Mouse (Mus musculus) intestine, embryonic 16.5 days (tissue): ENCODE measurements around the gene H13. TPM values are rescaled to one million over a fixed set of nuclear protein-coding genes. Genes with fewer than 3 reads are reported as not detected.

Experiments used
- ATAC-seq: fragments of 200-750 bp; cut with Nextera tagmentation; 2 replicates; pipeline ENCODE4 v1.8.0; 2017; ENCODE audit warnings: moderate TSS enrichment, moderate library complexity
- H3K27ac ChIP-seq: fragments of 300-500 bp; sonication (generic); 2 replicates; pipeline ENCODE4 v1.5.1; 2014; ENCODE audit warnings: mild to moderate bottlenecking, low read length
- H3K27me3 ChIP-seq: fragments of 300-500 bp; sonication (generic); replicated peaks from 2 replicates; pipeline ENCODE4 v1.6.1; 2014; ENCODE audit warnings: low read length, control low read depth, mixed read lengths; ENCODE audit not compliant: control insufficient read depth, insufficient read depth
- H3K36me3 ChIP-seq: fragments of 300-500 bp; sonication (generic); 2 replicates; pipeline ENCODE4 v1.6.1; 2014; ENCODE audit warnings: low read length, control low read depth; ENCODE audit not compliant: control insufficient read depth, insufficient read depth
- H3K4me1 ChIP-seq: fragments of 300-500 bp; sonication (generic); 2 replicates; pipeline ENCODE4 v1.6.1; 2014; ENCODE audit warnings: low read length, control low read depth, mixed read lengths; ENCODE audit not compliant: control insufficient read depth, insufficient read depth
- H3K4me2 ChIP-seq: fragments of 300-500 bp; sonication (generic); 2 replicates; pipeline ENCODE4 v1.6.1; 2014; ENCODE audit warnings: low read depth, low read length, control low read depth
- H3K4me3 ChIP-seq: fragments of 300-500 bp; sonication (generic); 2 replicates; pipeline ENCODE4 v1.5.1; 2014; ENCODE audit warnings: mild to moderate bottlenecking, low read length
- H3K9ac ChIP-seq: fragments of 300-500 bp; sonication (generic); 2 replicates; pipeline ENCODE4 v1.6.1; 2014; ENCODE audit warnings: low read depth, low read length
- H3K9me3 ChIP-seq: fragments of 300-500 bp; sonication (generic); 2 replicates; pipeline ENCODE4 v1.6.1; 2016; ENCODE audit warnings: low read length, control low read depth; ENCODE audit not compliant: control insufficient read depth
- WGBS: fragments of 180-500 bp; shearing (Covaris S2); extraction: QIAGEN DNeasy Blood & Tissue Kit; methylation state at CpG from one replicate; pipeline ENCODE4 v1.1.7; 2014; 5-methylcytosine and 5-hydroxymethylcytosine counted together
- polyA plus RNA-seq: library from polyadenylated mRNA; unstranded; fragments of >200 nt; fragmentation: Nextera tagmentation; extraction: Ambion mirVana; gene quantifications from 2 replicates; pipeline ENCODE4 v1.2.1, GENCODE M21; 2015

The H13 gene
- polyA plus RNA-seq, 1 experiment from 2014 or later, result 116 TPM

DNA sequence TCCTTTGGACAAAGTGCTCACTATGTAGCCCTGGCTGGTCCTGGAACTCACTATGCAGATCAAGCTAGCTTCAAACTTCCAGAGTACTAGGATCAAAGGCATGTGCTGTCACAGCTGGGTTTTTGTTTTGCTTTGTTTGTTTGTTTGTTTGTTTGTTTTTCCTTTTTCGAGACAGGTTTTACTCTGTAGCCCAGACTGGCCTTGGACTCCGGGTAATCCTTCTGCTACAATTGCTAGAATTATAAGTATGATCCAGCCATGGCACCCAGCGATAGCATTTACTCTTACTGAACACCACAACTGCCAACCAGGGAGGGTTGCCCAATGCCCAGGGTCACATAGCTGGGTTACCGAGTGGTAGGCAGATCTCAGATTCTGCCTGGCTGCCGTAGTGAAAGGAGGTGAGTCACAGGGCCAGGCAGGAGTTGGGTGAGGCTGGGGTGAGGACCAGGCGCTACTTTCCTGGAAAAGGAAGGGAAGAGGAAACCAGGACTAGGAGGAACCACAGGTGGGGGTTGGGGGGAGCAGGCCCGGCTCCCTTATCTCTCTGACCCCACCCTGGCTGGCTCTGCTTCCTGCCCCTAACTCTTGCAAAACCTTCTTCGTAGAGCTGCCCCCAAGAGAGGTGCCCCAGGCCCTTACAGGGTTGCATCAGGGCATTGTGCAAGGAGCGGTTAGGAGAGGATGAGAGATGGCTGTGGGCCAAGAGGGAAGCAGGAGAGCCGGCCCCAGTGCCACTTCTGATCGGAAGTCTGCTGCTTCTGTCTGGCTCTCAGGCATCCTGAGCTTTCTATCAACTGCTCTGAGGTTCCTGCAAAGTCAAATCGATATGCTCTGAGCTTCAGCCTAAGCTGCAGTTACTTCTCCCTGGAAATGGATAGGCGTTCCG lies 72.1 kb downstream of the H13 start:
- Histone ChIP-seq H3K4me1 (peaks cover 47% of the 10 kb centered on the region), H3K27me3 (no peaks in the 10 kb centered on the region), H3K9ac (peak overlapping the region; percentile 46; the same call in 1 of the 2 replicates), H3K4me3 (no peak overlapping the region), H3K9me3 (no peaks in the 10 kb centered on the region), H3K27ac (peak overlapping the region; percentile 89), H3K4me2 (peak overlapping the region; percentile 34), H3K36me3 (no peaks in the 10 kb centered on the region)
- peak; percentile 74 for ATAC-seq
- WGBS, result 24% methylated on average over 14 of the region's 14 CpGs

DNA sequence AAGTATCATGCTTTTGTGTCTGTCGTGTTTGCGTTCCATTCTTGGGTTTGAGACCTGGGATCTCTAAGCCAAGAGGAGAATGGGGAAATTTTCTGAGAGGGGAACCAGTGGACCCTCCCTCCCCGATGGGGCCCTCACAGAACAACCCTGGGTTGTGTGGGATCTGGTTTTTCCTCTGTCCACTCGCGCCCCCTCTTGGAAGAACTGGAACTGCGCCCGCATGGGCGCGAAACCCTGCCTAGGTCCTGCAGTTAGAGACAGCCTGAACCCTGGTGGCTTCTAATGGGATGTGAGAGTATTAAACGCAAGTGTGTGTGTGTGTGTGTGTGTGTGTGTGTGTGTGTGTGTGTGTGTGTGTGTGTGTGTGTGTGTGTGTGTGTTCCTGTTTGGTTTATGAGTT lies 73.2 kb downstream of the H13 start:
- H3K27me3 ChIP-seq, result no peaks in the 10 kb centered on the region
- ATAC-seq, result no peak
- H3K9me3 ChIP-seq, result no peaks in the 10 kb centered on the region
- peak overlapping the region; percentile 34 for H3K4me2 ChIP-seq
- peak overlapping the region; percentile 89 for H3K27ac ChIP-seq
- H3K4me3 ChIP-seq, result no peak overlapping the region
- 24% methylated on average over 10 of the region's 10 CpGs for WGBS
- H3K9ac ChIP-seq, result peak overlapping the region; percentile 46
- H3K4me1 ChIP-seq, result peaks cover 44% of the 10 kb centered on the region
- H3K36me3 ChIP-seq, result no peaks in the 10 kb centered on the region

DNA sequence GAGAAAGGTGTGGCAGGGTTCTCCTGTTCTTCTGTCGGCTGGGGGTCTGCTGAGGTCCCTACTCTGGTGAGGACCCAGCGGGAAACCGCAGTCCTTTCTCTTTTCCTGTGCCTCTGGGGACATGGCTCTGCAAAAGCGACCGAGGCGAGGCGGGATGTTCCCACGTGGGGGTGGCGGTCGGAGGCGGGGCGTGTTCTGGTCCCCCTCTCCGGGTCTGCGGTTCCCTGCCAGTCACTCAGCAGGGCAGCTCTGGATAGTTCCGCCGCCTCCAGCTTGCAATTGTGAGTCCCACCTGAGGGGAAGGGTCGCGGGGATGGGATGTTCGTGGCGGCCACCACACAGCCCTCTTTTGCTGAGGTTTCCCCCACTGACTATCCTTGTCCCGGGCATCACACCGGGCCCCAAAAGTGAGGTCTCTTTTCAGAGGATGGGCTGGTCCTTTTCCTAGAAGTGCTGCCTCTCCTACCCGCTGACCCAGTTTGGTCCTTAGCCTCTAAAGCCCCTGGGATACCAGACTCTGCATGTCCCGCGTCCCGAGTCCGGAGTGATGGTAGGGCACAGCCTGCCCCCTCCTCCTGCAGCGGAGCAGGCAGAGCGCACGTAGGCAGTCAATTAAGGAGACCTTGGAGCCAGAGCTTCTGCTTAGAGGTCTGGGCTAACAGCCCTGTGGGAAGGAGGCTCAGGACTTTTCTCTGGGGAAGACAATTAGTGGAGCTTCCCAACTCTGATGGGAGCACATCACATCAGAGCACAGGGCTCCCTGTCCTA lies 84.9 kb downstream of the H13 start, which contains the start of gene Cox4i2:
Cox4i2 (plus strand) TSS at position 230 of the 768 bp plus-strand sequence.
- H3K4me2 ChIP-seq, result peak within 1 kb of the TSS; percentile 51
- H3K27ac ChIP-seq, result no peak within 1 kb of the TSS
- H3K9ac ChIP-seq, result peak within 1 kb of the TSS; percentile 58
- H3K4me1 ChIP-seq, result peaks cover 10% of the 10 kb centered on the region; the same call in 1 of the 2 replicates
- H3K9me3 ChIP-seq, result no peaks in the 10 kb centered on the region
- ATAC-seq, result peak; percentile 64
- no peaks in the 10 kb centered on the region for H3K27me3 ChIP-seq
- no peaks in the 10 kb centered on the region for H3K36me3 ChIP-seq
- H3K4me3 ChIP-seq, result peak within 1 kb of the TSS; percentile 31
- WGBS, result 8% methylated on average over 30 of the region's 30 CpGs

DNA sequence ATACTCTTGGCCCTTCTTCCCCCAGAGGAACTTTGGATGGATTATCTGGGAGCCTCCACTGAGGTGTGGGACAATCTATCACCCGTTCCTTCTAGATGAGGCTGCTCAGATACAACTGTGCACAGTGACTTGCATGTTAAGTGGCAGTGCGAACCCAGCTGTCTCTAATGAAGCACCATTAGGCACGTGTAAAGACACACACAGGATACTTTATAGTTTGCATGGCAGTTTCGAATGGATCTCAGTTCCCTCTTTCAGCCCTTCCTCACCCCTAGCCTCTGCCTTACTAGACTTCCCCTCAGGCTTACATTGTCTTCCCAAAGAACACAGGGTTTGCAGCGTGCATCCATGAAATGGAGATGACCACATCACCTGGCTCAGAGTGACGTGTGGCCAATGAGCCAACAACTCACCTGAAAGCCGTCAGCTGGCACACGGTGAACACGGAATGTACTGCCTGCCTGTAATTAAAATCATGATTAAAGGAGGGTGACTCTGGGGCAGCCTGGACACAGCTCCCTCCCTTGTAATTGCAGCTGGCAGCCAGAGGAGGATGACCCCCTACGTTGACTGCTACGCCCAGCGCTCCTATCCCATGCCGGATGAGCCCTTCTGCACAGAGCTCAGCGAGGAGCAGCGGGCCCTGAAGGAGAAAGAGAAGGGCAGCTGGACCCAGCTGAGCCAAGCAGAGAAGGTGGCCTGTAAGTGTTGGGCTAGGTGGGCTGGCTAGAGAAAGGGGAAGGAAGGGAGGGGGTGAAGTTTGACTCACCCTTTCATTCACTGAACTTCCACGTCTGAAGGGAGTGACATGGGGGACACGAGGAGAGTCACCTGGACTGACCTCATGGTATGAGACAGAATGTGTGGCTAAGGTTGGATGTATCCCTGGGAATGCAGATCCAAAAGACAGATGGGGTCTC lies 87.5 kb downstream of the H13 start:
- Histone ChIP-seq H3K4me3 (no peak overlapping the region), H3K36me3 (no peaks in the 10 kb centered on the region), H3K4me2 (no peak overlapping the region), H3K9me3 (no peaks in the 10 kb centered on the region), H3K27me3 (no peaks in the 10 kb centered on the region), H3K27ac (no peak overlapping the region), H3K4me1 (peaks cover 10% of the 10 kb centered on the region; the same call in 1 of the 2 replicates), H3K9ac (no peak overlapping the region)
- 76% methylated on average over 17 of the region's 17 CpGs for WGBS
- ATAC-seq, result no peak

DNA sequence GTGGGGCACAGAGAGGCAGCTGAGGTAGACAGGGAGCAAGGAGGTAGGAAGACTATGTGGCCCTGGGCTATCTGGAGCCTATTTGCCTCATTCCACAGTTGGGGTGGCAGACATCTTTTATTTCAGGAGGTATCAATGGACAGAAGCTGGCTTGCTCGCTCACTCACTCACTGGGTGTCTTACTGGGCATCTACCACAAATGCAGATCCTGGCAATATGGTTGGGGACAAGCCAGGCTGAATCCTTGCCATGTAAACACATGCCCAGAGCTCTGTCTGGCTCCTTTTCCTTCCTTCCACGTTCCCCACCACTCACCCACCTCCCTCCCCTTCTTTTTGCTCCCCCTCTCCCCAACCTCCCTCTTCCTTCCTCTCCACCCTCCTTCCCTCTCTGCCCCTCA lies 88.2 kb downstream of the H13 start:
- no peak overlapping the region for H3K4me2 ChIP-seq
- WGBS, result 68% methylated on average over 2 of the region's 2 CpGs
- no peaks in the 10 kb centered on the region for H3K9me3 ChIP-seq
- no peak overlapping the region for H3K27ac ChIP-seq
- H3K4me1 ChIP-seq, result peaks cover 10% of the 10 kb centered on the region; the same call in 1 of the 2 replicates
- H3K36me3 ChIP-seq, result no peaks in the 10 kb centered on the region
- ATAC-seq, result no peak
- no peaks in the 10 kb centered on the region for H3K27me3 ChIP-seq
- H3K4me3 ChIP-seq, result no peak overlapping the region
- no peak overlapping the region for H3K9ac ChIP-seq

Other genes starting within 250 kb of the H13 start
- gene Defb23, start 204.8 kb upstream of the H13 start, polyA plus RNA-seq, result not detected in 2 replicates
- gene Defb20, start 192.4 kb upstream of the H13 start, polyA plus RNA-seq, result not detected in 2 replicates
- gene Defb22, start 179.3 kb upstream of the H13 start, polyA plus RNA-seq, result not detected in 2 replicates
- gene Defb26, start 157.8 kb upstream of the H13 start, polyA plus RNA-seq, result not detected in 2 replicates
- not detected in 2 replicates for gene Defb28, start 151.2 kb upstream of the H13 start, polyA plus RNA-seq
- not detected in 2 replicates for gene Defb29, start 129.4 kb upstream of the H13 start, polyA plus RNA-seq
- not detected in 2 replicates for gene Gm17416, start 100.1 kb upstream of the H13 start, polyA plus RNA-seq
- not detected in 2 replicates for gene Defb21, start 96.7 kb upstream of the H13 start, polyA plus RNA-seq
- not detected in 2 replicates for gene Defb19, start 89.1 kb upstream of the H13 start, polyA plus RNA-seq
- not detected in 2 replicates for gene Defb45, start 70.1 kb upstream of the H13 start, polyA plus RNA-seq
- not detected in 2 replicates for gene Defb36, start 65.1 kb upstream of the H13 start, polyA plus RNA-seq
- gene Defb25, start 46.4 kb upstream of the H13 start, polyA plus RNA-seq, result 0.61 and 1.5 TPM in 2 replicates
- gene Rem1, start 42.5 kb upstream of the H13 start, polyA plus RNA-seq, result 9.4 and 10.2 TPM in 2 replicates
- gene Mcts2, start 17.6 kb downstream of the H13 start, polyA plus RNA-seq, result 18.9 and 25.1 TPM in 2 replicates
- 96.1 and 107 TPM in 2 replicates for gene Id1, start 66.8 kb downstream of the H13 start, polyA plus RNA-seq
- 14.8 and 15.3 TPM in 2 replicates for gene Cox4i2, start 84.7 kb downstream of the H13 start, polyA plus RNA-seq
- 65.8 and 66.8 TPM in 2 replicates for gene Bcl2l1, start 162.3 kb downstream of the H13 start, polyA plus RNA-seq
- 45.7 and 51.5 TPM in 2 replicates for gene Tpx2, start 178.5 kb downstream of the H13 start, polyA plus RNA-seq
- gene Mylk2, start 241.9 kb downstream of the H13 start, polyA plus RNA-seq, result 0.12 TPM in 1 of 2 replicates, not detected in the other